Mouse (Mus musculus): ENCODE results near the gene Osbpl10.

DNA sequence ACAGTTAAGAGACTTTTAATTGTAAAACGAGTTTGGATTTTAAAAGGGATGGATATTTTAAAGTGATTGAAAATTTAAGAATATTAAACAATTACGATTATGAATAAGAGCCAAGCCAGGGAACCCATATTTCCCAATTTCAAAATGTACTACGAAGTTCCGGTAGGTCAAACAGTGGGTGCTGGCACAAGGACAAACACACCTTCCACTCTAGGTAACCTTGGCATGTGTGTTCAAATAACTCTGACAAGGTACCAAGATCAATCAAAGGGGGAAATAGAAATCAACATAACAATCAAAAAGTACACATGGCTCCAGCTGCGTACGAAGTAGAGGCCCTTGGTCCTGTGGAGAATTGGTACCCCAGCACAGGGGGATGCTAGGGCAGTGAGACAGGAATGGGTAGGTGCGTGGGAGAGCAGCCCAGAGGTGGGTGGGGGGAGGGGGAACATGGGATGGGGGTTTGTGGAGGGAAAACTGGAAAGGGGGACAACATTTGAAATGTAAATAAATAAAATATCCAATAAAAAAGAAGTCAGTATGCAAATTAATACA lies 294.8 kb downstream of the Osbpl10 start:
- TF ChIP-seq ZKSCAN1 (IDR thresholded peaks at IDR 0.05; ENCODE audit: borderline replicate concordance, low read depth, low read length) (no peak), CTCF (conservative IDR thresholded peaks at IDR 0.05 in 1 of 2, IDR thresholded peaks at IDR 0.05 in 1 of 2; ENCODE audit: low read depth in 2 of 2, low read length in 2 of 2) (no peak)

All from CH12.LX (cell line).